Mouse (Mus musculus): Measurements from ENCODE around the gene Mcm10.
"Not testable (repeated sequence)": the region's sequence is repeated elsewhere in the genome, so short reads cannot be mapped to it uniquely, and the experiment has no call there.

The Mcm10 gene

GRCm38 (mm10) chr2:4987388-4988180, 25.0 kb downstream of the Mcm10 start:
- no peak for DNase-seq (ENCODE audit: low read depth, low spot score)

- DNase-seq (ENCODE audit: low read depth, low spot score) = no peak
These were observed 25.8 kb downstream of the Mcm10 start for GRCm38 (mm10) chr2:4986798-4987197.

GRCm38 (mm10) chr2:4985000-4985399, 27.6 kb downstream of the Mcm10 start:
- no peak for DNase-seq (ENCODE audit: low read depth, low spot score)

- DNase-seq (ENCODE audit: low read depth, low spot score) = no peak
These were observed 28.6 kb downstream of the Mcm10 start for GRCm38 (mm10) chr2:4983987-4984386.

- no peak for DNase-seq (ENCODE audit: low read depth, low spot score)
These were observed 34.5 kb downstream of the Mcm10 start for GRCm38 (mm10) chr2:4978091-4978490.

- DNase-seq (ENCODE audit: low read depth, low spot score) = no peak
These were observed 36.8 kb downstream of the Mcm10 start, which contains the start of gene Ucma for GRCm38 (mm10) chr2:4975807-4976206. Gene Ucma, plus strand, starts transcription at chr2:4976122.

- no peak for DNase-seq (ENCODE audit: low read depth, low spot score)
These were observed 43.5 kb downstream of the Mcm10 start for GRCm38 (mm10) chr2:4969083-4969482.

GRCm38 (mm10) chr2:4967806-4968205, 44.8 kb downstream of the Mcm10 start:
- no peak for DNase-seq (ENCODE audit: low read depth, low spot score)

GRCm38 (mm10) chr2:4958039-4958438, 54.6 kb downstream of the Mcm10 start:
- no peak for DNase-seq (ENCODE audit: low read depth, low spot score)

- DNase-seq (ENCODE audit: low read depth, low spot score) = no peak
These were observed 58.3 kb downstream of the Mcm10 start for GRCm38 (mm10) chr2:4954216-4954760.

- DNase-seq (ENCODE audit: low read depth, low spot score) = no peak
These were observed 61.6 kb downstream of the Mcm10 start for GRCm38 (mm10) chr2:4950986-4951385.

- not testable (repeated sequence) for DNase-seq (ENCODE audit: low read depth, low spot score)
These were observed 62.9 kb downstream of the Mcm10 start for GRCm38 (mm10) chr2:4949691-4950090.

GRCm38 (mm10) chr2:4940861-4941260, 71.7 kb downstream of the Mcm10 start:
- DNase-seq (ENCODE audit: low read depth, low spot score) = no peak

Data from retina, postnatal 7 days (tissue).